Mouse (Mus musculus): ENCODE measurements around the gene Gm49396.

GRCm38 (mm10) chr7:30563906-30564280 is 749 bp downstream of the Gm49396 start:
- TF ChIP-seq CTCF (IDR thresholded peaks at IDR 0.05; ENCODE audit: low read depth) (no peak), EP300 (IDR thresholded peaks at IDR 0.05; ENCODE audit: low read depth) (no peak)

All from heart, postnatal 0 days (tissue).